Mouse (Mus musculus) heart, postnatal 0 days (tissue): ENCODE results near the gene Iqcf3.
"Not testable (repeated sequence)": the region's sequence is repeated elsewhere in the genome, so short reads cannot be mapped to it uniquely, and the experiment has no call there.

Source experiments
- CTCF ChIP-seq: IDR thresholded peaks from 2 replicates; pipeline ENCODE4 v1.5.1; 2016; ENCODE audit warnings: antibody characterized with exemption, control low read depth, low read depth
- EP300 ChIP-seq: IDR thresholded peaks from 2 replicates; pipeline ENCODE4 v1.6.1; 2016; ENCODE audit warnings: antibody characterized with exemption, low read depth

DNA sequence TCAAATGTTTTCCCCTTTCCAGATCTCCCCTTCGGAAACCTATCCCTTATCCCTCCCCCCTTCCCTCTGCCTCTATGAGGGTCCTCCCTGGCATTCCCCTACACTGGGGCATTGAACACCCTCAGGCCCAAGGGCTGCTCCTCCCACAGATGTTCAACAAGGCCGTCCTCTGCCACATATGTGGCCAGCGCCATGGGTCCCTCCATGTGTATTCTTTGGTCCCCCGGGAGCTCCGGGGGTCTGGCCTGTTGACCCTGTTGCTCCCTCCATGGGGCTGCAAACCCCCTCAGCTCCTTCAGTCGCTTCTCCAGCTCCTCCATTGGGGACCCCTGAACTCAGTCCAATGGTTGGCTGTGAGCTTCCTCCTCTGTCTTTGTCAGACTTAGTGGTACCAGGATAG, 73.8 kb downstream of the Iqcf3 start:
- TF ChIP-seq EP300, CTCF: not testable (repeated sequence)
